Mouse (Mus musculus) kidney, postnatal 0 days (tissue): ENCODE data around the gene Cdc42se2. TPM values are rescaled to one million over a fixed set of nuclear protein-coding genes. Genes with fewer than 3 reads are reported as not detected.

Experiments
- ATAC-seq: fragments of 200-750 bp; cut with Nextera tagmentation; replicated peaks from 2 replicates; pipeline ENCODE4 v1.8.0; 2017; ENCODE audit warnings: low read depth, moderate number of reproducible peaks, moderate TSS enrichment, moderate library complexity; ENCODE audit not compliant: low FRiP score
- DNase-seq: peaks from one replicate; pipeline ENCODE4 v3.0.0-alpha.2; 2016; ENCODE audit warnings: low spot score
- H3K27ac ChIP-seq: fragments of 300-500 bp; sonication (generic); 2 replicates; pipeline ENCODE4 v1.5.1; 2014; ENCODE audit warnings: mild to moderate bottlenecking
- H3K27me3 ChIP-seq: fragments of 300-500 bp; sonication (generic); 2 replicates; pipeline ENCODE4 v1.6.1; 2014; ENCODE audit warnings: low read length, mixed read lengths; ENCODE audit not compliant: insufficient read depth
- H3K36me3 ChIP-seq: fragments of 300-500 bp; sonication (generic); 2 replicates; pipeline ENCODE4 v1.6.1; 2014; ENCODE audit warnings: low read length, mixed read lengths; ENCODE audit not compliant: insufficient read depth
- H3K4me1 ChIP-seq: fragments of 300-500 bp; sonication (generic); replicated peaks from 2 replicates; pipeline ENCODE4 v1.6.1; 2014; ENCODE audit warnings: antibody characterized with exemption, low read length, mixed read lengths; ENCODE audit not compliant: insufficient read depth
- H3K4me2 ChIP-seq: fragments of 300-500 bp; sonication (generic); 2 replicates; pipeline ENCODE4 v1.6.1; 2014; ENCODE audit warnings: mild to moderate bottlenecking, low read length, moderate library complexity, mixed read lengths
- H3K4me3 ChIP-seq: fragments of 300-500 bp; sonication (generic); replicated peaks from 2 replicates; pipeline ENCODE4 v1.5.1; 2014; ENCODE audit warnings: low read depth, low read length
- H3K9ac ChIP-seq: fragments of 300-500 bp; sonication (generic); 2 replicates; pipeline ENCODE4 v1.6.1; 2014; ENCODE audit warnings: low read depth, low read length
- H3K9me3 ChIP-seq: fragments of 300-500 bp; sonication (generic); replicated peaks from 2 replicates; pipeline ENCODE4 v1.6.1; 2016; ENCODE audit warnings: low read length, inconsistent platforms, mixed read lengths
- CTCF ChIP-seq: IDR thresholded peaks from 2 replicates; pipeline ENCODE4 v1.5.1; 2016; ENCODE audit warnings: antibody characterized with exemption, low read depth, mild to moderate bottlenecking, moderate library complexity
- WGBS: fragments of 180-500 bp; shearing (Covaris S2); extraction: QIAGEN DNeasy Blood & Tissue Kit; methylation state at CpG from one replicate; pipeline ENCODE4 v1.1.7; 2014; 5-methylcytosine and 5-hydroxymethylcytosine counted together
- polyA plus RNA-seq: library from polyadenylated mRNA; unstranded; fragments of >200 nt; fragmentation: Nextera tagmentation; extraction: Ambion mirVana; gene quantifications from 2 replicates; pipeline ENCODE4 v1.2.1, GENCODE M21; 2015

The Cdc42se2 gene
- polyA plus RNA-seq, 1 experiment from 2014 or later: 64.3 TPM

DNA sequence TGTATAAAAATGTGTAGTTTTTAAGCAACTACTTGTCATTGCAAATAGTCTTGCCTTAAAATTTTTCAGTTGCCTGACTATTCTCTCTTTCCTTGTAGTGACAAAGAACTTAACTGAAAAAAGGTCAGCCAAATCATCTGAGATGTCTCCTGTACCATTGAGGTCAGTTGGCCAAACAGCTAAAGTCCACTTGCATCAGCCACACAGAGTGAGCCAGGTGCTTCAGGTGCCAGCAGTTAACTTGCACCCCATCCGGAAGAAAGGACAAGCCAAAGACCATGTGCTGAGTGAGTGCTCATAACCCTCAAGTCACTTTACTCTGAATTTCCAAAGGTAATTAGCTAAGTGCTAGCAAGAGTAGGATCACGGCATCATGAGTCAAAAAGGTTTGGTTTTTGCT is 108.3 kb downstream of the Cdc42se2 start:
- H3K4me1 ChIP-seq: no peaks in the 10 kb centered on the region
- no peak overlapping the region for H3K4me3 ChIP-seq
- TF ChIP-seq CTCF: no peak
- ATAC-seq: no peak
- peaks cover 17% of the 10 kb centered on the region for H3K36me3 ChIP-seq
- no peaks in the 10 kb centered on the region for H3K27me3 ChIP-seq
- 89% methylated on average over 2 of the region's 2 CpGs for WGBS
- no peak overlapping the region for H3K9ac ChIP-seq
- no peak overlapping the region for H3K27ac ChIP-seq
- H3K4me2 ChIP-seq: no peak overlapping the region
- no peaks in the 10 kb centered on the region for H3K9me3 ChIP-seq
- no peak for DNase-seq

DNA sequence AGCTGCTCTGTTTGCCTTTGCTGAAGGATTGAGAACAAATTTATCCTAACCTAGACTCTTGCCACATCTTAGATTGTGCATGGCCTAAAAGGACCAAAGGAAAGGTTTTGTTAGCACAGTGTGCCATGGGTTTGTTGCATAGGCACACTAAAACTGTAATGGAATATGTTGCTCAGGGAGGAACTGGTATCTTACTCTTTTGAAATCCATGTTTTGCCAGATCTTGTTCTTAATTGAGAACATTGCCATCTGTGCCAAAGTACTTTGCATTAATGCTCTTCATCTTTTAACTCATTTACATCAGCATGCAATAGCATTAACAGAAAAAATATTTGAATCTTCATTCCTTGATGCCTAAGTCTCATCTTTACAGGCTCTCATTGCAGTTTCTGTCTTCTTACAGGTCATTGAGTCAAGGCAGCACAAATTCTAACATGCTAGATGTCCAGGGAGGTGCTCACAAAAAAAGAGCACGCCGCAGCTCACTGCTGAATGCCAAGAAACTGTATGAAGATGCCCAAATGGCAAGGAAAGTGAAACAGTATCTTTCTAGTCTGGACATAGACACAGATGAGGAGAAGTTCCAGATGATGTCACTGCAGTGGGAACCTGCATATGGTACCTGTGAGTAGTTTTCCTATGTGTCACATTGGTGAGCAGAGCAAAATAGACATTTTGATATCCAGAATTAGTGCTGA is 111.5 kb downstream of the Cdc42se2 start:
- Histone ChIP-seq H3K4me1 (no peaks in the 10 kb centered on the region), H3K4me2 (no peak overlapping the region), H3K27ac (no peak overlapping the region), H3K4me3 (no peak overlapping the region), H3K9me3 (no peaks in the 10 kb centered on the region), H3K27me3 (no peaks in the 10 kb centered on the region), H3K36me3 (peaks cover 13% of the 10 kb centered on the region), H3K9ac (no peak overlapping the region)
- TF ChIP-seq CTCF: no peak
- 96% methylated on average over 2 of the region's 2 CpGs for WGBS
- ATAC-seq: no peak
- DNase-seq: no peak

DNA sequence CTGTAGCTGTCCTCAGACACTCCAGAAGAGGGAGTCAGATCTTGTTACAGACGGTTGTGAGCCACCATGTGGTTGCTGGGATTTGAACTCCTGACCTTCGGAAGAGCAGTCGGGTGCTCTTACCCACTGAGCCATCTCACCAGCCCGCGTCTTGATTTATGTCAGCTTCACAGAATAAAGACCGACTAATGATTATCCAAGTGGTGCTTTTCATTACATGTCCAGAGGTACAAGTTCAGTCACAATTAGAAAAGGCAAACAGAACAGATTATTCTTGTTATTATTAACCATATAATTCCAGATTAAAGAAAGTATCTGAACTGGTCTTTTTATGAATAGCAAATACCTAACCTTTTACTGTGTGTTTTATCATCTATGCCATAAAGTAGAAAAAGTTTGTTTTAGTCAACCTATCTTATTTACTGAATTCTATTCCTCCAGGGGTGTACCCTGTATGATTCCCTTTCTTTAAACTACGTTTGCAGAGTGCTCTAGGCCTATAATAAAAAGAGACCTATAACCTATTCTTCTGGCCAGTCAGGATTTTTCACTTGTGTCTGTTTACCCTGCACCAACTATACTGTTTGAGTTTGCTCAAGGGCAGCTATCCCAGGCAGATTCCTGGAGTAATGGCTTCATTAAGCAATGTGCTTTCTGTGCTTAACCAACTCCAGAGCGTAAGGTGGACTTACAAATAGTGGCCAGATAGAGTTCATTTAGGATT is 113.7 kb downstream of the Cdc42se2 start:
- no peak overlapping the region for H3K4me3 ChIP-seq
- H3K9ac ChIP-seq: no peak overlapping the region
- no peaks in the 10 kb centered on the region for H3K9me3 ChIP-seq
- no peaks in the 10 kb centered on the region for H3K27me3 ChIP-seq
- 0 out of 2 replicates have a peak, but pooled peaks cover 5% of the 10 kb centered on the region for H3K36me3 ChIP-seq
- TF ChIP-seq CTCF: no peak
- WGBS: 57% methylated on average over 8 of the region's 8 CpGs
- H3K4me2 ChIP-seq: no peak overlapping the region
- ATAC-seq: no peak
- H3K4me1 ChIP-seq: no peaks in the 10 kb centered on the region
- DNase-seq: no peak
- H3K27ac ChIP-seq: no peak overlapping the region

Other genes with a start within 250 kb of the Cdc42se2 start
- 7.3 and 7.7 TPM in 2 replicates for gene Lyrm7, start 73.2 kb upstream of the Cdc42se2 start, polyA plus RNA-seq
- 1,015 and 1,085 TPM in 2 replicates for gene Hint1, start 78.7 kb upstream of the Cdc42se2 start, polyA plus RNA-seq
- 1,362 and 1,474 TPM in 2 replicates for gene Gpx3, start 114.8 kb upstream of the Cdc42se2 start, polyA plus RNA-seq
- 17.5 and 20.3 TPM in 2 replicates for gene Tnip1, start 175.2 kb upstream of the Cdc42se2 start, polyA plus RNA-seq
- 146 and 176 TPM in 2 replicates for gene Anxa6, start 245.8 kb upstream of the Cdc42se2 start, polyA plus RNA-seq